Mouse (Mus musculus): Measurements from ENCODE around the gene Kif27.

Kif27 gene

DNA sequence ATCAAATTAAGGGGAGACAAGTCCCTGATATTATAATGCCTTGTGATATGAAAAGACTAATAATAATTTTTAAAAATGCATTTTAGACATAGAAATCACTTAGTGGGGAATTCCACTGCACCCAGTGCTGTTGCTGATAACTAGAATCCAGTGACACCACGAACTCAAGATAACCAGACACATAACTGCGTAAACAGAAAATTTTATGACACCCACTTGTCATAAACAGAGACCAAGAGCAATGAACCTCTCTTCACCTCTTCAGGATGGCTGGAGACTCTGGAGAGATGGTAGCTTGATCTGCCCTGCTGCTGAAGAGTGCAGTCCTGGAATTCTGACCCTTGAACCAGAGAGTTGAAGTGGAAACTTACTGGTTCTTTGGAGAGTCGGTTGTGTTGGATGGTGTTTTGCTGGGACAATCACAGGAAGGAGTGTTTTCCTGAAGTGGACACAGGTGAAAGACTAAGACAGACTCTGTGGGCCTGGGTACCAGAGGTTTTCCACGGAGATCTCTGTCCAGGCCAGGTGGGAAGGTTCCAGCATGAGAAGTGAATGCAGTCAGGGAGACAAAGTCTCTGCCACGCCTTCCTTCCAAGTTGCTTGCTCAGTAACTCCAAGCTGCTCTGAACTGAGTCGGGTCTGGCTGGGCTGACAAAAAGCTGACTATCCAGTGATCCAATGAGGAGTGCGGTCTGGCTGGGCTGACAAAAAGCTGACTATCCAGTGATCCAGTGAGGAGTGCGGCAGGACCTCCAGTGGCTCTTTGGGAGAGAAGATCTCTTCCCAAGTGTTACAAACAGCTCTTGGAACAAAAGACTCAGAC is 5.6 kb upstream of the Kif27 start:
- DNase-seq, result no peak

DNA sequence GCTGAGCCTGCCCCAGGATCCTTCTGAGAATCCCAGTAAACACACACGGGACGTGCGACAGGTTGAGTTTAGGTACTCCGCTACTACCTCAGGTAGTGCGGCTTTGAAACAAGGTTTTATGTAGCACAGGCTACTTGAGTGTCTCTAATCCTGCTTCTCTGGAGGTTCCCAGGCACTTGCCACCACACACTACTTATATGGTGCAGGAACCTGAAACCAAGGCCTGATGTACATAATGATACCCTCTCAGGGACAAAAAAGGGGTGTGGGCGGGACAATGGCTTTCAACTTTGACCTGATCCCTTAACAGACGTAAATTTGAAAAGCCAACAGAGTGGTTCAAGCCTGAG is 357 bp upstream of the Kif27 start:
- DNase-seq, result no peak

DNA sequence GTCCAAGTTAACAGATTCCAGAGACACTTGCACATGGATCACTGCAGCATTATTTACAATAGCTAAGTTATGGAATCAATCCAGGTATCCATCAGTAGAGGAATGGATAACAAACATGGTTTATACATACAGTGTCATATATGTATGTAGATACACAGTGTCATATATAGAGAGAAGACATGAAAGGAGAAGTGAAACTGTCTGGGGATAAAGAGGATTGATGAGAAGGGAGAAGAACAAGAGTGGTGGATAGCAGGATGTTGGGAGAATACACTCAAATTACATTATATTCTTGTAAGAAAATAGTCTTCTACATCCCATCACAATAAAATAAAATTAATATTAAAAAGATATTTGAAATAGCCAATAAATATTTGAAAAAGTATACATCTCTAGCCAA is 5.9 kb downstream of the Kif27 start:
- no peak for DNase-seq

DNA sequence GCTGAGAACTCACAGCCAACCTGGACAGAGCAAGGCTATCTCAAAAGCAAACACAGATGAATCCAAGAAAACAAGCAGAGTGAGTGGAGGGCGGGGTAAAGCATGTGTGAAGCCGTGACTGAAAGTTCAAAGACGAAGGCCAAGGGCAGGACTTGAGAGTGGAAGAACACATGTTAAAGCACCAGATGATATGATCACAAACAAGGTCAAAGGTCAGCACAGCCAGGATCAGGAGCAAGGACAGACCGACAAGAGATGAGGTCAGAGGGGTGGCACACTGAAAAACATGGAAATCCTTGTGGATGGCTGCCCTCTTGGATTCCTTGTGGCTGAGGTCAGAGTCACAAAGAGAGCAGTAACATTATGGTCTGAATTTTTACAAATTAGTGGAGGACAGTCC is 8.3 kb downstream of the Kif27 start:
- no peak for DNase-seq

DNA sequence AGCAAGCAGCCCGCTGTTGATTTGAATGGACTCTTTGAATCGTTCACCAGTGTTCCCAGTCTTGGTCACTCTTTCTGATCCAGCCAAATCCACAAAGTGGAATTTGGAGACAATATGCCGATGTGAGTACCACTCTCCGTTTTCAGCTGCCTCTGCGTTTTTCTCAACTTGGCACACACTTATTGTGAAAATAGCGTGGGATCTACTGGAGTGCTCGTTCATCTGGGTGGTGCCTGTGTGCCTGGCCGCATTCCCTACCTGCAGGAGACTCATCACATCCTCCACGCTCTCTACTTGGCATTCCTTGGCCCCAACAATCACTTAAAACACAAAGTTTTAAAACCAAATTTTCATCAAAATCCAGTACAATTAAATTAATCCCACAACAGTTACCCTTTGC is 14.4 kb downstream of the Kif27 start:
- DNase-seq, result no peak

DNA sequence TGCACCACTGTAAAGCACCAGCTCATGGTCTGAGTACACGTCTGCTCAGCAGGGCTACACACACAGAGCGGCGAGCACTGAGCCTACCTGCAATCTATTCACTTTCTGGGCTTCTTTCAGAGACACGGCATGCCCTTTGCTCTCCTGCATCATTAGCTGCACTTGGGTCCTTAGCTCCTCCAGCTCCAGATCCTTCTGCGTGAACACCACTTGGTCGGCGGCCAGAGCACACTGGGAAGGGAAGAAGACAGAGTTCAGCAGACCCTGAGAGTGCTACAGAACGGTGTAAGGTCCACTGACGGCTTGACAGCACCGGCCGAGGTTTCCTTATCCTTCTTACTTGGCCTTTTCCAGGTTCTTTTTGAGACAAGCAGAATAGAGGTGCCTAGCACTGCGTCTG is 21.5 kb downstream of the Kif27 start:
- no peak for DNase-seq

DNA sequence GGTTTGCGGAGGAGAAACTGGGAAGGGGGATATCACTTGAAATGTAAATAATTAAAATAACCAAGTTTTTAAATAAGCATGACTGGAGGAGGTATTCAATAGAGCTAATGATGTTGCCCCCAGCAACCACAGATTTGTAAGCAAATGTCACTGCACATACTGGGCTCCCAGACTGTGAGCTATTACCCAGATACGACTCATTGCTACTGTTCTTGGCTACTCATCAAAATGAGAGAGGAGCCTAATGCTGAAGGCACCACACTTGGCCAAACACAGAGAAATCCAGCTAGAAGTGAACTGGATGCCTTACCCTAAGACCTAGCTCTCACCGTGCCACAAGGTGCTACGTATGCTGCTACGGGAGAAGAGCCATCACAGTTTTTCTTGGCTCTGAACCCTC is 24.8 kb downstream of the Kif27 start:
- no peak for DNase-seq

DNA sequence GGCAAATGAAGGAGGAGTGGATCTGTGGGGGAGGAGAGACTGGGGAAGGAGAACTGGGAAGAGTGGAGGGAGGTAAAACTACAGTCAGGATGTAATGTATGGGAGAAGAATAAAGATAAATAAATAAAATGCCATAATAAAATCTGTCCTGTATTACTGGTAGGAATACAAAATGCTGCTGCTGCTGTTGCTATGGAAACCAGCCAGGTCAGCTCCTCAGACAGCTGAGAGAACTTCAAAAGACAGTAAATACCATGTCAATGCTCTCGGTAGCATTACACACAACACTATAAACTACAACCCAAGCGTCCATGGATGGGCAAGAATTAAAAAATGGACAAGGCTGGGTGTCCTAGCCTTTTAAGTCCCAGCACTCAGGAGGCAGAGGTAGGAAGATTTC is 41.2 kb downstream of the Kif27 start:
- no peak for DNase-seq

DNA sequence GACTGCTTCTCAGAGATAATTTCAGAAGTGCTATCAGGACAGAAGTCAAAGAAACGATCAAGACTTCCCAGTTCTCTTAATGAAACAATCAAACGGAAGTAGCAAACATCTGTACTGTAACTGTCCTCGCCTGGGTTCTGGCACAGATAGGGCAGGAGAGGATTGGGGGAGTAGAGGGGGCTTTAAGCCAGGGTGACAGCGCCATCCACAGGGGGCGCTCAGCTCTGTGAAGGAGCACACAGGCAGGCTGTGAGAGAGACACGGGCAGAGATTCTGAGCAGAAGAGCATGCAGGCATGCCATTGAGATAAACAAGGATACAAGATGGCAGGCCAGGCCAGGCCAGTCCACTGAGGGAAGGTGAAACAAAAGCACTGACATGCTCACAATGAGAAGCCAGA is 43.9 kb downstream of the Kif27 start:
- no peak for DNase-seq

DNA sequence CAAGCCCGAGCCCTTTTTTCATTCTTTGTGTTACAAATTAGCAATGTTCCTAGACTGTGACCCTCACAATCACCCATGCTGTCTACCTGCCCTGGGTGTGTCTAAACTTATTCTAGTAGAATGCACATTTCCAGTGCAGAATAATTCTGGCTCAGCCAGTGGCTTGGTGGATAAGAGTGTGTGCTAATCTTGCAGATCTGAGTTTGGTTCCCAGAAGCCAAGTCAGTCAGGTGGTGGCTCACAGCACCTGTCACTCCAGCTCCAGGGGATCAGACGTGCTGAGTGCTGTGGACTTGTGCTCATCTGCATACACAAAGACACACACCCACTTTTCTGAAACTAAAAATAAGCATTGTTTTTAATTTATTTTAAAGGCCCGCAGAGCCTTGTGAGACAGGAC is 45.2 kb downstream of the Kif27 start:
- DNase-seq, result no peak

DNA sequence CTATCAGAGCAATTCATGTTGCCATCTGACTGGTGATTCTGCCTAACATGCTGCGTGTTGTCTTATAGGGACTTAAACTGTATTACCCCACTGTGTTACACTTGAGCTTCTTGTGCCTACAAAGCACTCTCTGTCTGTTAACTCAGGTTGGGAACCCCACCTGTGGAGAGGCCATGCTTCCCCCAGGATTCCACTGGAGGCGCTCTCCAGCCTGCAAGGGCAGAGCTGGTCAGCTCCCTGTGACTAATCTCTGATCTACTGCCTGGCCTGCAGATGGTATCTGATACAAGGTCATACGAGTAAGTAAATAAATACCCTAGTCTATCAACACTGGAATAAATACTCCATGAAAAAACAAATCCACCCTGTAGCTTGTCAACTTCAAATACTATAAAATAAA is 47.6 kb downstream of the Kif27 start:
- DNase-seq, result no peak

DNA sequence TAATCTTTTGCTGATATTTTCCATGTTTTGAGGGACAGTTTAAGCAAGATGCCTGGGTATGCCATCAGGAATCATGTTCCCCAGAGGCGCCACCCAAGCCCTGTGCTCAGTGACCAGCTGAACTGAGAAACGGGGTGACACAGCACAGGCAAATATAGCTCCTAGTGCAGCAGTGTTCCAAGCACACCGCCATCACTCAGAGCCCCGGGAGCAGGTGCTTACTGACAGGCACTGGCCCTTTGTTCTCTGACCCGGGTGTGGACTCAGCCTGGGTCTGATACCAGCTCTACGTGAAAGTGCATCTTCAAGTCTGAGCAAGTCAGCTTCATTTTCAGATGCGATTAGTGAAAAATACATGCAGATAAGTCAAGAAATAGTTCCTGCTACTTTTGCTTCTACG is 49.4 kb downstream of the Kif27 start:
- no peak for DNase-seq

DNA sequence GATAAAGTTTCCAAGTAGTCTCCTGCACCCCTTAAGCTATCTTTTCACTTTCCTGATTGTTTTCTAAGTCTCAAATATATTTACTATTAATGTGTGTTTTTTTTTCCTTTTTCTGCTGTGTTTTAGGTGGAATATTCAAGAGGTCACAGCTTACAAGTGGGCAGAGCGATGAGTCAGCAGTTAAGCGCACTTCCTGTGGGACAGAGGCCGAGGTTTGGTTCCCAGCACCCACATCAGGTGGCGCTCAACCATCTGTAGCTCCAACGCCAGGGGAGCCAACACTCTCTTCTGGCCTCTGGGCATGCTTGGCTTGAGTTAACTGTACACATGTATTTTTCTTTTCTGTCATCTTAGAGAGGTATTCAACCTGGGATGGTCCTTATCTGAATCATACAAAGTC is 51.5 kb downstream of the Kif27 start:
- no peak for DNase-seq

DNA sequence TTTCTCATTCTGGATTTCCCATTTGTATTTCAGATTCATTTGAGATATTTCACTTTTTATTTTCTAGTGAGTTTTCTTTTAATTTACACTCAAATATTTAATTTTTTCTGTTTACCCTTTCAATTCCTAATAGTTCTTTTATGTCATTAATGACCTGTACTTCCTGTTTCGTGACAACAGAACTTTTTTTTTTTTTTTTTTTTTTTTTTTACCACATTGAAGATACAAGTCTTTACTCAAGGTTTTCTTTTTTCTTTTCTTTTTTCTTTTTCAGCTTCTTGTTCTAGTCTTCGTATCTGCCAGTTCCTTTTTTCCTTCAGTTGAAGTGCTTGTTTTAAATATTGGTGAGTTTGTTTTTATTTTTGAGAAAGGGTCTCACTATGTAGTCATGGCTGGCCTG is 53.7 kb downstream of the Kif27 start:
- no peak for DNase-seq

DNA sequence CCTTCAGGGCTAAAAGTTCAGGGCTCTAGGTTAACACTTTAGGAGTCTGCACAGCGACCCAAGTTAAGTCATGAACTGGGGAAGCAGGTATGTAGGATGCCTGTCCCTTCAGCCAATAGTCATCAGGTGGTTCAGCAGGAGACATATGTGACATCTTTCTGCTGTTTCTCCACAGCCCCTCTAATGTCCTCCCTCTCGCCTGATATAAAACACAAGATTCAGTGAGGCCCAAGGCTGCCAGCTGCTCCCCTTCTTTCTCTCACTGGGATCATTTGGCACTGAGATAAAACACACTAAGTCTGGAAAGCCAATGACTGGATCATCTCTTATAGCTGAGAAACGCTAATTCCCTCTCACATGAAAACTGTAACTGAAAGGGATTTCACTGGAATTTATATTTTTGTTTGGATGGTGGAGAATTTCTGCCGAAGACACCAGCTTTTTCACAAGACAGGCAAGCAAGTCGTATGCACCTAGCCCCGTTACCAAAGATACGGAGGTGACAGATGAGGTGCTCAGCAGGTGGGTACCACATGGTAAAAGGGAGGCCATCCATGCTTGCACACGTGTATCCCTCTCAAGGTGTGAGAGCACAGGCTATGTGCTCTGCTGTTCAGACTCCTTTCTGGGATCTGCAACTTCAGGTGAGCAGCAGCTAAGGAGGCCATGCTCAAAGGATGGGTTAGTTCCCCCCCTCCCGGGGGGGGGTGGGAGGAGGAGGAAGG is 56.3 kb downstream of the Kif27 start:
- DNase-seq, result peak; percentile 42 to 54

DNA sequence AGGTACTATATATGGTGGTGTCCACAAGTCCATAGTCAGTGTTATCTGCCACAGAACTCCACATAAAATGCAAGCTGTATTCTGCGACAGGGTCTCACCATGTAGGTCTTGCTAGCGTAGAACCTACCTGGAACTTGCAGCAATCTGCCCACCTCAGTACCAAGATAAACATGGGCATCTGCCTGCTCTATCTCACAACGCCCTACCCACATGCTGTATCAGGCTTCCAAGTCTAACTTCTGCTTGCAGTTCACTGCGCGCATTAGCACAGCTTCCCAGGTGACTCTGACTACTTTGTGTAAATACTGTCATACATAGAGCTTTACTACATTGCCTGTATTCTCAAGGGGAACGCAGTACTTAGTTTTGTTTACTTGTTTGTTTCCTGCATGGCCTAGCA is 57.0 kb downstream of the Kif27 start:
- no peak for DNase-seq

DNA sequence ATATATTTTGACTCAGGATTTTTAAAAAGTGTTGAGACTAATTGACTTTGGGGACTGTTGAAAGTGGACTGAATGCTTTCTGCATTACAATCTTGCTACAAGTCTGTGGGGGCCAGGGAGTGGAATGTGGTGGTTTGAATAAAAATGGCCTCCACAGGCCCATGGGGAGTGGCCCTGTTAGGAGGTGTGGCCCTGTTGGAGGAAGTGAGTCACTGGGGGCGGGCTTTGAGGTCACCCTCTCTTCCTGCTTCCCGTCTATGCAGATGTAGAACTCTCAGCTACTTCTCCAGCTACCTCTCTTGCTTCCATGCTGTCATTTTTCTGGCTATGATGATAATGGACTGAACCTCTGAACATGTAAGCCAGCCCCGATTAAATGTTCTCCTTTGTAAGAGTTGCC is 60.2 kb downstream of the Kif27 start:
- no peak for DNase-seq

DNA sequence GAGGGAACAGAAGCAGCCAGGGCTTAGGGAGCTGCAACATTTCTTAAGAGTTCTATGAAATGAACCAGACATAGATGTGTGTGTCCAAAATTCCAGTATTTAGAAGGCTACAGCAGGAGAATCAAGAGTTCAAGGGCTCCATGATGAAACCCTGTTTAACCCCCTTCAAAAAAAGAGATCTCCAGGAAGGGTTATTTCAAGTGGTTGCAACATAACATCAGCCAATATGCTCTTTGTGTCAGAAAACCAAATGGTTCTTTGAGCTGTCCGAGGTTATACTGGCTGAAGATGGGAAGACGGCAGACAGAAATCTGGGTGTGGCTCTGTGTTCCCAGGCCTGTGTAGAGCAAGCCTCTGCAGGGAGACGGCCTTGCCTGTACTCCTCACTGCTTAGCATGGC is 63.3 kb downstream of the Kif27 start:
- DNase-seq, result no peak

DNA sequence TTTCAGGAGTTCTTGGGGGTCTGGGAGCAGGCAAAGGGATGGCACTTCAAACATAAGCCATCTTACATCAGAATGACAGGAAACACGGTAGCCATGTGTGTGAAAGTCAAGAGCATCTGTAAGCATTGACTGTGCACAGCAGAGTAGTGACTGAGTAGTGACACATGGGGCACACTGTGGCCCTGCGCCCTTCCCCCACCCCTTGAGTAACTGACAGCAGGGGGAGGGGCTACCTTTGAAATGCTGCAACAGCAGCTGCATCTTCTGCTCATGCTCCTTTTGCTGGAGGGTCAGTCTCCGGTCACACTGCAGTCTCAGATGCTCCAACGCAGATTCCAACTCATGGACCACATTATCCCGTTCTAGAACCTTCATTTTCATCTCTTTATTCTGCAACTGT is 66.1 kb downstream of the Kif27 start:
- no peak for DNase-seq

DNA sequence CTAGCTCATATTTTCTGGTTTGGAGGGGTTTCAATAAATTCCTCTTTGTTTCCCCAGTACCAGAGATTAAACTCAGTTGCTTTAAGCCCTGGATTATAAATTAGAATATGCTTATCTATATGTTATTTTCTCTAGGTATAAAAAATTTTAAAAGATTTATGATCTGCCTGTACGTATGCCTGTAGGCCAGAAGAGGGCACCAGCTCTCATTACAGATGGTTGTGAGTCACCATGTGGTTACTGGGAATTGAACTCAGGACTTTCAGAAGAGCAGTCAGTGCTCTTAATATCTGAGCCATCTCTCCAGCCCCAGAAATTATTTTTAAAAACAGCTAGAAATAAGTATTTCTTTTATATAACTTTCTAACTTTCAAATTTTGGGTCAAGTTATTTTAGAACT is 69.6 kb downstream of the Kif27 start:
- no peak for DNase-seq

DNA sequence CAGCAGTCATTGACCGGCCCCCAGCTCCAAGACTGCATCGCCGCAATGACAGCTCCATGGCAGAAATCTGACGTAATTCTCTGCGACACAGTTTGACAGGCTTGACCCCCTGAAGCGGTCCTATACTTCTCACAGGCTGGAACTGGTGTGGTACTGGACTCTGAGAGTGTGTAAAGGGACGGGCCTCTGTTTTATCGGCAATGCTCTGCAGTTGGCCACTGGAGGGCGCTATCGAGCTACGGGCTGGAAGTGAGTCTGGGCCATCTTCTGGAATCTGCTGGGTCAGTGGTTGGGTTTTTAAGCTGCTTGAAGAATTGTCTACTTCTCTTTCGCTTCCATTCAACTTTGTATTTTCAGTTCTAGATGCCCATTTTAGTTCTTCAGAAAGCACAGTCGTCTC is 71.1 kb downstream of the Kif27 start:
- DNase-seq, result peak; percentile 80 to 84

DNA sequence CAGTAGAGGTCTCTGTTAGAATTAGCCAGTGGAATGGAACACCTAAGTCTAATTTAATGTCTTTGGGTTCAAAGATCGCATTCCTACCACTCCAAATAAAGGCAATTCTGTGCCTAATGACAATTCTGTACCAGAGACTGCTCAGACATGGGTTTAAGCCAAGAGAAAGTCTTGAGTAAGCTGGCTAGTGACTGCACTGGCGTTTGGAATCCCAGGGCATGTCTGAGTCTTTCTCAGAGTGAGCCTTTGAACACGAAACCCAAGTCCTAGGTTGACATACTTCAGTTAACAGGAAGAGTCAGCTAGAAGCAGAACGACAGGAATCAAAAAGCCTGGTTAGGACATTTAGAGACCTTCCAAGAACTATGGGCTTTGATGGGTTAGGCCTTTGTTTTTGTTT is 75.5 kb downstream of the Kif27 start:
- no peak for DNase-seq

DNA sequence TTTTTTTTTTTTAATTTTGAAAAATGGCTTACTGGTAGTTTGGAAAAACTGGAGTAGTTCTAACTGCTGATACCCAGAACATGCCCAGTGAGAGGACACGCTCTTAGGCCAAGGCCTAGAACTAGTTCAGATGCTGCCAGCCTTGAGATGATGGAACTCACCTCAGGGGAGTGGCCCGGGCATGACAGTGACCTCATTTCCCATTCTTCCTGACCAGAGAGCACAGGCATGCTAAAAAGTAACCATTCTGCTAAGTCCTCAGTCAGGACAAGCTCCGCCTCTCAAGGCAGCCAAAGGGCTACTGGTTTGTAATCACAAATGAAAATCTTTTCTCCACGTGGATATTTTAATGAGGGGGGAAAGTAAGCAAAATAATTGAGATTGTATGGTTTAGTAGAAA is 77.0 kb downstream of the Kif27 start:
- no peak for DNase-seq

DNA sequence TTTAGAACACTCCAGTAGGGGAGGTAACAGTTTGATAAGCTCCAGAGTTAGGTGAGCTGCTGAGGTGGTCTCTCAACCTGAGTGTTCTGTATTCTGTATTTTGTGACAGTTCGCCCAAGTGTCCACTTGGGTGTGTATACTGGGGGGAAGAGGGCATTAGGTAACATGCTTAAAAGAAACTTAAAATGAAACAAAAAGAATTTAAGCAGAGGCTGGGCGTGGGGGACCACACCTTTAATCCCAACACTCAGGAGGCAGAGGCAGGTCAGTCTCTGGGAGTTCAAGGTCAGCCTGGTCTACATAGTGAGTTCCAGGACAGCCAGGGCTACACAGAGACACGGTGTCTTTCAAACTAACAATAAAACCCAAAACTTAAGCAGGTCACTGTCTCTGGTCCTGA is 78.4 kb downstream of the Kif27 start:
- DNase-seq, result no peak

DNA sequence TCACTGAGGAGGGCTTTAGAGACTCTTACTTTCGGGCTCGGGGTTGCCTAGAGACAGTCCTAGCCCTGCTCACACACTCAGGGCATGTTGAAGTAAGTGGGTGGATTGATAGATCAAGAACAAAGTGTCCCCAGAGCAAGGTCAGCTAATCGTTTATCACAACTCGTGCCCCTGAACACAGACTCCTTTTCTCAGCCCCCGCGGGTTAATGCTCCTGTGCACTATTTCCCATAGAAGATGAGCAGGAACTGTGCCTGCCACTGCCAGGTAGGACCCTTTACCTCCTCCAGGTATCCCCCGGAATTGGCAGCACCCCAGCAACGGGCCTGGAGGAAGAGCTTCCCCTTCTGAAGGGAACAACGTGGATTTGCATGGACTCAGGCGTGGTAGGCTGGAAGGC is 82.7 kb downstream of the Kif27 start:
- DNase-seq, result no peak

Measured in cerebellum, postnatal 36 days (tissue).